Mouse (Mus musculus) limb, embryonic 15.5 days (tissue): ENCODE data around the gene 1700029J07Rik. TPM values are rescaled to one million over a fixed set of nuclear protein-coding genes. Genes with fewer than 3 reads are reported as not detected.

Experiments
- polyA plus RNA-seq: library from polyadenylated mRNA; unstranded; fragments of >200 nt; fragmentation: Nextera tagmentation; extraction: Ambion mirVana; gene quantifications from 2 replicates; pipeline ENCODE4 v1.2.1, GENCODE M21; 2015

The 1700029J07Rik gene
- polyA plus RNA-seq, 1 experiment from 2014 or later: 3.6 TPM

Other genes with a start within 250 kb of the 1700029J07Rik start
- 83.4 and 124 TPM in 2 replicates for gene Pdlim3, start 89.8 kb downstream of the 1700029J07Rik start, polyA plus RNA-seq
- 0.05 TPM in 1 of 2 replicates, not detected in the other for gene Ccdc110, start 40.6 kb downstream of the 1700029J07Rik start, polyA plus RNA-seq
- gene Ufsp2, start 276 bp upstream of the 1700029J07Rik start, polyA plus RNA-seq: 86.4 and 96.8 TPM in 2 replicates
- gene Lrp2bp, start 24.1 kb upstream of the 1700029J07Rik start, polyA plus RNA-seq: 0.33 and 0.57 TPM in 2 replicates
- 31.2 TPM in 2 replicates for gene Ankrd37, start 30.5 kb upstream of the 1700029J07Rik start, polyA plus RNA-seq
- 26.4 and 27.4 TPM in 2 replicates for gene Cfap97, start 176.5 kb upstream of the 1700029J07Rik start, polyA plus RNA-seq
- gene Snx25, start 176.9 kb upstream of the 1700029J07Rik start, polyA plus RNA-seq: 5.4 and 6.1 TPM in 2 replicates
- gene Slc25a4, start 236.0 kb upstream of the 1700029J07Rik start, polyA plus RNA-seq: 460 and 537 TPM in 2 replicates